Comparison of ENCODE assay signal across 10 mouse cellular contexts in genomic region chr13:33084975-33085694, GRCm38 (mm10). TPM values are rescaled to one million over a fixed set of nuclear protein-coding genes. Genes with fewer than 3 reads are reported as not detected.
DNase-seq lines count a peak whose midpoint lies in the region; ATAC-seq and TF ChIP-seq lines count a peak whose summit lies in the region.
"Had no signal": no experiment of that assay in that cellular context is flagged by ENCODE, and none has a peak within 500 bp of the region (broad histone marks: within the 10 kb centered on the region; RNA-seq: fewer than 3 reads in every experiment).

No protein-coding gene starts in this region.

- no peaks in the 10 kb centered on the region for H3K9me3 ChIP-seq in intestine, postnatal 0 days (ENCODE audit: control insufficient read depth)
- no peaks in the 10 kb centered on the region for H3K9me3 ChIP-seq in stomach, postnatal 0 days (ENCODE audit: control insufficient read depth, low read length)
- H3K9me3 ChIP-seq: limb, embryonic 13.5 days had no signal

- DNase-seq in frontal cortex, postnatal 10 days (ENCODE audit: low spot score in 2 of 2) = no peak
- DNase-seq in right cerebral cortex, postnatal 10 days (ENCODE audit: low spot score in 2 of 2) = peak; percentile 39 to 46
- no peak for DNase-seq in right cerebral cortex, postnatal 4 days
- no peak for DNase-seq in stomach, postnatal 0 days (ENCODE audit: low spot score)
- no peak for DNase-seq in embryo, embryonic 10.5 days (ENCODE audit: low spot score)
- no peak for DNase-seq in ovary, postnatal 36 days (ENCODE audit: low spot score)
- DNase-seq: gastrocnemius, postnatal 10 days had no signal

- H3K36me3 ChIP-seq in intestine, postnatal 0 days (ENCODE audit: control insufficient read depth, insufficient read depth) = no peaks in the 10 kb centered on the region
- no peaks in the 10 kb centered on the region for H3K36me3 ChIP-seq in stomach, postnatal 0 days (ENCODE audit: control insufficient read depth, insufficient read depth, low read length)
- H3K36me3 ChIP-seq: limb, embryonic 13.5 days had no signal

- no peak overlapping the region for H3K4me3 ChIP-seq in intestine, postnatal 0 days (ENCODE audit: low read depth, low read length)
- no peak overlapping the region for H3K4me3 ChIP-seq in stomach, postnatal 0 days (ENCODE audit: low read depth, low read length)
- H3K4me3 ChIP-seq: limb, embryonic 13.5 days had no signal

- H3K4me2 ChIP-seq in intestine, postnatal 0 days (replicated peaks; ENCODE audit: low read depth) = no peak overlapping the region
- H3K4me2 ChIP-seq in stomach, postnatal 0 days (replicated peaks; ENCODE audit: low read depth) = no peak overlapping the region
- H3K4me2 ChIP-seq: limb, embryonic 13.5 days had no signal

- no peak for TF ChIP-seq CTCF in intestine, postnatal 0 days (IDR thresholded peaks at IDR 0.05; ENCODE audit: low read depth)
- no peak for TF ChIP-seq CTCF in stomach, postnatal 0 days (IDR thresholded peaks at IDR 0.05; ENCODE audit: low read depth)

- no peaks in the 10 kb centered on the region for H3K27me3 ChIP-seq in intestine, postnatal 0 days (replicated peaks; ENCODE audit: control insufficient read depth, insufficient read depth, low read length)
- H3K27me3 ChIP-seq in stomach, postnatal 0 days (ENCODE audit: control insufficient read depth, insufficient read depth, low read length) = no peaks in the 10 kb centered on the region
- H3K27me3 ChIP-seq: limb, embryonic 13.5 days had no signal

- no peaks in the 10 kb centered on the region for H3K4me1 ChIP-seq in intestine, postnatal 0 days (replicated peaks; ENCODE audit: control insufficient read depth, insufficient read depth, low read length)
- H3K4me1 ChIP-seq in stomach, postnatal 0 days (replicated peaks; ENCODE audit: control insufficient read depth, insufficient read depth) = no peaks in the 10 kb centered on the region

- ATAC-seq in frontal cortex, adult (ENCODE audit: low TSS enrichment) = peak; percentile 42
- no peak for ATAC-seq in intestine, postnatal 0 days
- ATAC-seq in stomach, postnatal 0 days (ENCODE audit: low FRiP score, low TSS enrichment) = no peak

- H3K27ac ChIP-seq in intestine, postnatal 0 days (ENCODE audit: low read depth, low read length) = peak overlapping the region; percentile 42; the same call in 1 of the 2 replicates
- peak overlapping the region; percentile 69 for H3K27ac ChIP-seq in stomach, postnatal 0 days (replicated peaks)
- H3K27ac ChIP-seq: limb, embryonic 13.5 days had no signal

- TF ChIP-seq EP300 in stomach, postnatal 0 days (optimal IDR thresholded peaks at IDR 0.05) = no peak

- 45% methylated on average over 5 of the region's 5 CpGs for WGBS in intestine, postnatal 0 days
- 39% methylated on average over 5 of the region's 5 CpGs for WGBS in stomach, postnatal 0 days

- no peak overlapping the region for H3K9ac ChIP-seq in intestine, postnatal 0 days (ENCODE audit: low read depth, low read length)
- H3K9ac ChIP-seq in stomach, postnatal 0 days (ENCODE audit: low read length) = no peak overlapping the region
- H3K9ac ChIP-seq: limb, embryonic 13.5 days had no signal

RNA-seq across cellular contexts. Expression of gene Serpinb1b, which starts 6.8 kb away (rescaled TPM):
- polyA plus RNA-seq in intestine, postnatal 0 days (2015; fragmentation: Nextera tagmentation; extraction: Ambion mirVana) = 0.17 and 0.20 TPM in 2 replicates
- 1.3 and 2.0 TPM in 2 replicates for polyA plus RNA-seq in stomach, postnatal 0 days (2015; fragmentation: Nextera tagmentation; extraction: Ambion mirVana)

RNA-seq across cellular contexts. Expression of gene Serpinb9b, which starts 57.9 kb away (rescaled TPM):
- polyA plus RNA-seq in intestine, postnatal 0 days (2015; fragmentation: Nextera tagmentation; extraction: Ambion mirVana) = 1.5 and 1.9 TPM in 2 replicates
- polyA plus RNA-seq in stomach, postnatal 0 days (2015; fragmentation: Nextera tagmentation; extraction: Ambion mirVana) = 2.7 and 4.9 TPM in 2 replicates
- polyA plus RNA-seq: limb, embryonic 13.5 days had no signal

Comparison
In these comparisons a context has a peak if more than half of its experiments do, and no peak if none do; other contexts are left out.
1. DNase-seq: peak in right cerebral cortex, postnatal 10 days (2 of 2); none in frontal cortex, postnatal 10 days (0 of 2), right cerebral cortex, postnatal 4 days (single experiment), stomach, postnatal 0 days (single experiment), embryo, embryonic 10.5 days (single experiment) and ovary, postnatal 36 days (single experiment).